Mouse (Mus musculus): ENCODE data around the gene Csrnp3.

Csrnp3 gene

GRCm38 (mm10) chr2:66008995-66009654 is 163.6 kb downstream of the Csrnp3 start:
- DNase-seq (ENCODE audit: extremely low read depth, low read depth, low spot score), result no peak

DNA sequence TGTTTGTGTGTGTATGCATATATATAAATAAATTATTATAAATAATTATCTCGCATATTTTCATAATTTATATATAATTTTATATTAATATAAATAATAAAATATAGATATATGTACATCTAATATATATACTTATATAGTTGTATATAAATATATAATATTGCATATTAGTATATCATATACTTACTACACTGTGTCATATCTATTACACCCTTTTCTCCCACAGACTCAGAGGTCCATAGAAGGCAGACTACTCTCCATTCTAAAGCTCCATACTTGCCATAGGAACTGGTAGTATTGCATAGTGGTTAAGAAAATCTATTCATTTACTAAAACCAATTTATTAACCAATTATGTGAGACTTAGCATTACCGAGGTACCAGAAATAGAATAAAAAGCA is 164.1 kb downstream of the Csrnp3 start:
- no peak for DNase-seq (ENCODE audit: extremely low read depth, low read depth, low spot score)

DNA sequence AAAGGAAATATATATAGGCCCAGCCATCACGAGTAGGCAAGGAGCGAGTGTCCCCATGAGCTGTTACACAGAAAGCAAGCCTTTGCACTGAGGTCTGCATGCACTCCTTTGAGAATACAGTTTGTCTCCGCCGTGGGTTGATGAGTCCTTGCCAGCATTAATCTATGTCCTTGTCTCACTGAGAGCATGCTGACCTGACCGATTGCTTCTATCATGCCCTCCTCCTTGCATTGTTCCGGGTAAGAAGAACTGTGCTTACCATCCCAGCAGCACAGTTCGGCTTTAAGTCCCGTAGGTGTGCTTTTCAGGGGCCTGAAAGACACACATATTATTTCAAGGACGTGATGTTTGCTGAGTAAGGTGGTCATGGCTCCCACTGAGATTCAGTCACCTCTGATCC is 173.1 kb downstream of the Csrnp3 start:
- DNase-seq (ENCODE audit: extremely low read depth, low read depth, low spot score), result no peak

- no peak for DNase-seq (ENCODE audit: extremely low read depth, low read depth, low spot score)
Measured at GRCm38 (mm10) chr2:66019235-66019634, 173.7 kb downstream of the Csrnp3 start.

GRCm38 (mm10) chr2:66023419-66023818 is 177.9 kb downstream of the Csrnp3 start:
- DNase-seq (ENCODE audit: extremely low read depth, low read depth, low spot score), result no peak

DNA sequence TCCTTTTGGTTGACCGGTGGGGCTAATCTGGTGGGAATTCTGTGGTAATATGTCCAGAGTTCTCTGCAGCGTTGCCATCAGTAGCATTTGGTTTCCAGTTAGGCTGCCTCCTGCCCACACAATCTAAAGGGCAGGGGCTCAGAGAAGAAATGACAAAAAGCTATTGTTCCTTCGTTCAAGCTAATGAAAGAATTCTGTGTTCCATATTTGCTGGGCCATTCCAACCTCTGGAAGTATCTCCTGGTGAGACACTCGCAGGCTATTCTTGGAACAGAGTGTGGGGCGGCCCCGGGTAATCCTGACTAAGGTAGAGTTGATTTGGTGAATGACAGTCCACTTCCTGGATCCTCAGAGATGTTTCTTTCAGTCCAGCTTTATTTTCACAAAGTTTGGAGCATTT is 179.3 kb downstream of the Csrnp3 start:
- DNase-seq (ENCODE audit: extremely low read depth, low read depth, low spot score), result no peak

- DNase-seq (ENCODE audit: extremely low read depth, low read depth, low spot score), result no peak
Measured at GRCm38 (mm10) chr2:66028812-66029211, 183.2 kb downstream of the Csrnp3 start.

DNA sequence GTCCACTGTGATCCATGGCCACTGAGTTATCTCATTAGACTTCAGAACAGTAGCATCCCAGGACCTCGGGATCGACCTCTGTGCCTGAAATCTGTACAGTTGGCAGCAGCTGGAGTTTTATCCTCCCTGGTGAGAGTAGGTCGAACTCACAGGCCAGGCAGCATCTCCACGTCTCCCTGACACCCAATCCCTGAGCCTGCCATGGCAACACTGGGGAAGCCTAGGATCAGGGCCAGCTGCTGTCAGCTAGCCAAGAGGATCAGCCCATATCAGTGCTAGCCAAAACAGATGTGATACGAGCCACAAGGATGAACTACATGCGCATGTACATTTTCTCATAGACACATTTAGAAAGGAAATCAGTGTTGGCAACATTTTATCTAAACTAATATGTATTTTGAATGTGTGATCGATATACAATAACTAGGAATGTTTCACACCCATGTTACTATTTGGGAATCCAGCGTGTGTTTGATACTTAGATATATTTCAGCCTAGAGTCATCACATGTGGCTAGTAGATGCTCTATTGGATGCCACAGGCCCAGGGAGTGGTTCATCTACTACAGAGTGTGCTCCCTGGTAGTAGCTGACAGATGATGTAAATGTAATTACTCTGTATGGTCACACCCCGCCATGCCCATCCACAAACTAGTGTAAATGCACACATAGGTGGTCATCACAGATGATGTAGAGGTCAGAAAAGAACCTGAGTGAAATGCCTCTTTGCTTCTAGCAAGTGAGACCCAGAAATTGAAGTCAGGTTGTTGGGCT is 189.5 kb downstream of the Csrnp3 start:
- no peak for DNase-seq (ENCODE audit: extremely low read depth, low read depth, low spot score)

GRCm38 (mm10) chr2:66040611-66041010 is 195.0 kb downstream of the Csrnp3 start:
- DNase-seq (ENCODE audit: extremely low read depth, low read depth, low spot score), result no peak

- no peak for DNase-seq (ENCODE audit: extremely low read depth, low read depth, low spot score)
Measured at GRCm38 (mm10) chr2:66041203-66041916, 195.8 kb downstream of the Csrnp3 start.

- no peak for DNase-seq (ENCODE audit: extremely low read depth, low read depth, low spot score)
Measured at GRCm38 (mm10) chr2:66041917-66042419, 196.4 kb downstream of the Csrnp3 start.

GRCm38 (mm10) chr2:66043441-66044404 is 198.2 kb downstream of the Csrnp3 start:
- DNase-seq (ENCODE audit: extremely low read depth, low read depth, low spot score), result no peak

DNA sequence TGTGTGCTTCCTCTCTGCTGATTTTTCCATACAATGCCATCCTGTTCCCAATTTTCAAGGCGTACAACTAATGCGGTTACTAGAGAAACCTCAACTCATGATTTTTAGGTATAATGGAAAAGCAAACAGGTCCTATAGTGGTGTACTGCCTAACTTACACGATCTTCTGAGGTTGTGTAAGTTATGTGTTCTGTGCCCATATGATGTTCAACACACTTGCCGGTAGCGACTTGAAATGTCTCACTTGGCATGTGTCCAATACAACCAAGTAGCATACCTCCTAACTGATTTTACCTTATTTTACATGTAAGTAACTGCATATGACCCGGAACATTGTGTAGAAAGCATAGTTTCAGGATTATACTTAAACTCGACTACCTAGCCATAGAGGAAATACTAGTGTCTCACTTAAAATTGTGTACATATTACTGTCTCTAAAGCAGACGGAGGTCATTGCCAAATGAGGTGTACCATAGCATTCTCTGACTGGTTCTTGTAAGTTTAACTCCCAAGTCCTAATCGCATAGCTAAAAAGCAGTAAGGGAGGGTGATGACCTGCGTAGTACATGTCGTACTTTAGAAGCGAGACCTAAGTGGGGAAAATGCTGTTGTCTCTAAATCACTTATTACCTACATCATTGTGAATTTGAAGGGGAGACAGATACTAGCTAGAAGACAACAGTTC is 199.0 kb downstream of the Csrnp3 start:
- no peak for DNase-seq (ENCODE audit: extremely low read depth, low read depth, low spot score)

GRCm38 (mm10) chr2:66063291-66063690 is 217.7 kb downstream of the Csrnp3 start:
- no peak for DNase-seq (ENCODE audit: extremely low read depth, low read depth, low spot score)

GRCm38 (mm10) chr2:66069454-66069853 is 223.9 kb downstream of the Csrnp3 start:
- no peak for DNase-seq (ENCODE audit: extremely low read depth, low read depth, low spot score)

- peak; percentile 65 for DNase-seq (ENCODE audit: extremely low read depth, low read depth, low spot score)
Measured at GRCm38 (mm10) chr2:66080731-66081130, 235.2 kb downstream of the Csrnp3 start.

All from fat pad, adult 2 months (tissue).